Mouse (Mus musculus) spleen, adult 18-20 months (tissue): ENCODE results near the gene Pkn3.
"Not testable (repeated sequence)": the region's sequence is repeated elsewhere in the genome, so short reads cannot be mapped to it uniquely, and the experiment has no call there.

Source experiments
- DNase-seq, 2 experiments: peaks; one replicate each; pipeline ENCODE4 v3.0.0; 2022; ENCODE audit warnings: mixed read lengths in 2 of 2

Gene Pkn3

DNA sequence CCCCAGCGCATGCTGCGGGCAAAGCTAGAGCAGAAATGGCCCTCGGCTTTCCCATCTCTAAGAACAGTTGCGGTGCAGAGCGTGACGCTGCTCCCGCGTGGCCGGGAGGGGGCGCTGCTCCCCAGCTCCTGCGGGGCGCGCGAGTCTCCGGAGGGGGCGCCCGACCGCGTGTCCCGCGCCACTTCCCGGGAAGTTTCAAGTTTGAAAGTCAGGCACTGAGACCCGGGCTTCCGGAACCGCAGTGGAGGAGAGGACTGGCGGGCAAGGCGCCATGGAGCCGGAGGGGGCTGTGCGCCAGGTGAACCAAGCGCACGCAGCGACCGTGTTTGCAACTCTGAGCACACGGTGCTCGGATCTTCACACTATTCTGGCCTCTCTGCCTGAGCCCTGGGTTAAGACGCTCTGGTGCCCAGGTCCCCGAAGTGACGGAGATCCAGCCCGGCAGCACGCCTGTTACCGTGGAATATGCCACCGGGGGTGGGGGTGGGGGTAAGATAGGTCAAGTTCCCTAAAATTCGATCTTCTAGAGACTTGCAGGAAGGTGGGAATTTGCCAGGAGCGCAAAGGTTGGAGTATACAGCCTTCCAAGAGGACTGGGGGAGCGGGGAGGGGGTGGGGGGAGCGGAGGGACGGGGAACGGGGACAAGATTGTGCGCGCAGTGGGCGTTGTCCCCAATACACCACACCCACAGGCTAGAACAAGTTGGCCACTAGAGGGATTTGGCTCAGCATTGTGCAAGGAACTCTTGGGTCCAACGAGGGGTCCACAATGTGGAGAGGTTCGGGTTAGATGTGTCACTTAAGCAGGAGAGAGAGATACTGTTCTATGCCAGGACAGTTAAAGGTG, at the start of gene Pkn3:
Pkn3 (plus strand) TSS at position 183 of the 847 bp plus-strand sequence.
- DNase-seq, result peak; percentile 63 to 83

DNA sequence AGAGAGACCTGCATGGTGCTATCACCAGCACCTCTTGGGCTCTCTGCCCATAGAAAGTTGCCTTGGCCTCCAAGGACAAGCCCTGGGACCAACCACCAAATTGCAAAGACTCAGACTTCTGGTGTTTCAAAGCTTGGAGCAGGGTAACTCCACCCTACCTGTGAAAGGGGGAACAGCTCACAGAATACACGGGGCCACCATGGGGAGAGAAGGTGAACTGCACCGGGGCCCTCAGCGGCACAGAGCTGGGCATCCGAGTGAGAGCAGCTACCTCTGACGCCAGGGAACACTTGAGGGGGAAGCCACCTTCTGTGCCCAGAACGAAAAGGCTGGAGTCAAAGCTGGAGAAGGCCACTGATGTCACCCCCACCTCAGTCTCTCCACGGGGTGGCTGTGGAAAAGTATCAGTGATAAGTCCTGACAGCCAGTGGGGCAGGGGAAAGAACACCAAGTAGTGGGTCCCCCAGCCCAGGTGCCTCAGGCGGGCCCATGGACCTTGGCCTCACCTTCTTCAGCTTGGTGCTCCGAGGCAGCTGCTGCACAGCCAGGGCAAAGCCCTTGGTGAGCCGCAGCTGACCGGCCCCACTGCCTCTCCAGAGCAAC, 45.1 kb upstream of the Pkn3 start:
- no peak for DNase-seq

- no peak for DNase-seq
Observed at GRCm38 (mm10) chr2:30032957-30033356, 44.5 kb upstream of the Pkn3 start.

DNA sequence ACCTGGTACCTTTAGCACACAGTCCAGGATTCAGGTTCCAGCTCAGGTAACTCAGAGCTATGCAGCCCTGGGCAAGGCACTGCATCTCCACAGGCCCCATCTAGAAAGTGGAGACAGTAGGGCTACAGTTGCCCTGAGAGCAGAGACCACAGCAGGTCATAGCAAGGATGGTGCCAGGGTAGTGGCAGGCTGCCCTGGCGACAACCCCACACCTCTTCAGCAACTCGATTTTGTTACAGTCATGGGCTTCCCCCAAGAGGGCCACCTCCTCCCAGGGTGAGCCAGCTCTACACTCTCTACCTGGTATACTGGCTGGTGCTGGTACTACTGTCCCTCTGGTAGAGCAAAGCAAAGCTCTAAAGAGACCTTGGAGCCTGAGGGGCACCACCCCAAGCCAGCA, 39.7 kb upstream of the Pkn3 start:
- DNase-seq, result no peak

DNA sequence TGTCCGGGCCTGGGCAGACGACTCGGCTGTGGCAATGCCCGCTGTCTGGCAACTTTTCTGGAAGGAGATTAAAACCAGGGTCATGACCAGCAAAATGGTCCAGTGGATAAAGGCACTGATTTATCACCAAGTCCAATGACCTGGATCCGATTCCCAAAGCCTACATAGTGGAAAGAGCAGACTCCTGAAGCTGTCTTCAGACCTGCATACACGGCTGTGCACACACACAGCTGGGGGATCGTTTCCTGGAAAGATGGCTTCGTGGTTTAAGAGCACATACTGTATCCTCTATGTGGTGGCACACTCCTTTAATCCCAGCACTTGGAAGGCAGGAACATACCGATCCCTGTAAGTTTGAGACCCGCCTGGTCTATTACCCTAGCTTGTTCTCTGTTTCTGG, 39.1 kb upstream of the Pkn3 start:
- DNase-seq, result no peak

- DNase-seq, result no peak
Observed at GRCm38 (mm10) chr2:30039687-30040086, 37.8 kb upstream of the Pkn3 start.

GRCm38 (mm10) chr2:30042445-30042844, 35.0 kb upstream of the Pkn3 start:
- peak; percentile 65 to 87 for DNase-seq

- no peak for DNase-seq
Observed at GRCm38 (mm10) chr2:30044550-30044949, 32.9 kb upstream of the Pkn3 start.

GRCm38 (mm10) chr2:30047127-30047526, 30.4 kb upstream of the Pkn3 start:
- DNase-seq, result no peak

- no peak for DNase-seq
Observed at GRCm38 (mm10) chr2:30048101-30048501, 29.4 kb upstream of the Pkn3 start.

- DNase-seq, result peak; percentile 94 to 98
Observed at GRCm38 (mm10) chr2:30048699-30049388, 28.6 kb upstream of the Pkn3 start, which contains the start of gene Wdr34. Gene Wdr34, minus strand, starts transcription at chr2:30048881.

DNA sequence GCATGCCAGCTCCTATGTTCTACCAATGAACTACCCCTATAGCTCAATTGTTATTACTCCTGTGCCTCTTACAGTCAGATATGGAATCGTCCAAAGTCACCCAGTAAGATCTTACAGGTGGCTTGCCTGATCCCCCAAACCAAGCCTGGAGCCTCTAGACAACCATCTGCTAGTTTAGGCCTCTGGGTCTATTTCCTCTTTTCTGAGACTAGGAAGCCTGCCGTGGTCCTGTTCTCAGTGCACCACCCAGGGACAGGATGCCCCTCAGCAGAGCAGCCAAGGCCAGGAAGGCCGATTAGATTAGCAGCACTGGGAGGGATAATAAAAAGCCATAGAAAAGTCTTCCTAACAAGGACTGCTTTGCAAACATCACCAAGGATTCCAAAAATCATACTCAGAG, 27.7 kb upstream of the Pkn3 start:
- no peak for DNase-seq

GRCm38 (mm10) chr2:30051992-30052761, 25.3 kb upstream of the Pkn3 start:
- no peak for DNase-seq

GRCm38 (mm10) chr2:30055310-30055709, 22.2 kb upstream of the Pkn3 start:
- DNase-seq, result not testable (repeated sequence)

- DNase-seq, result no peak
Observed at GRCm38 (mm10) chr2:30056736-30057135, 20.7 kb upstream of the Pkn3 start.

DNA sequence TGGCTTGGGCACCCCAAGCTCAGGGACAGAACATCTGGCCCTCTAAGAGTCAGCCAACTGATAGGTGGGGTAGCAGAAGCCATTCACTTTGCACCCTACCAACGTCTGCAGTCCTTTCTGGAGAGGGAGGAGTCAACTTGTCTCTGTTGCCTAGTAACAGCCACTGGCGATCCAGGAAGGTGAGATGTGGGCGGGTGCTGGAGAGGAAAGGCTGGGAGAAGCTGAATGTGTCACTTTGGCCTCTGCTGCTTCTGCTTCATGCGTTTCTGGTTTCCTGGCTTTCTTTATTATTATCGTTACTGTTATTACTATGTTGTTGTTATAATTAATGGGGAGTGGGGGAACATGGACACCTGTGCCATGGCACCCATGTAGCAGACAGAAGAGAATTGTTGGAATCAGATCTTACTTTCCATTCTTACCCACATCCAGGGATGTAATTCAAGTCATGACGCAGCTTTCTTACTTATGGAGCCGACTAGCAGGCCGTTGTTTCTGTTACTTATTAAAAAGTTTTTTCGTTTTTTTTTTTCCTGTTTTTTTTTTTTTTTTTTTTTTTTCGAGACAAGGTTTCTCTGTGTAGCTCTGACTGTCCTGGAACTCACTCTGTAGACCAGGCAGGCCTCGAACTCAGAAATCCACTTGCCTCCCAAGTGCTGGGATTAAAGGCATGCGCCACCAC, 20.1 kb upstream of the Pkn3 start, which contains the start of gene Set:
Set (plus strand) TSS at position 156 of the 682 bp plus-strand sequence.
- no peak for DNase-seq

DNA sequence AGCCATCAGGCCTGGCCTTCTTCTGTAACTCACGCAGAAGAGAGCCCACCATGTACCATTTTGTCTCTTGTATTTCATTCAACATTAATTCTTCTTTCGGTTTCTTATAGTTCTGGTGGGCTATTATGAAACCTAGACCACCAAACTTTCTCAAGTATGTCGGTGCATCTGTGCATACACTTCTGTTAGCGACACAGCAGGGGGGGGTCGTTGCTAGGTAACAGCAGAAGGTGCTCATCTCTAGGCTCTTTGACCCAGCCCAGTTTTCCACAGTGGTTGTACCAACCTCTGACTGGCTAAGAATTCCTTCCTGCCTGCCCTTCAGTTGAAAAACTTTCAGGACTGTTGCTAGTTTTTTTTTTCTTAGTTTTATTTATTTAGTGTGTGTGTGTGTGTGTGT, 19.1 kb upstream of the Pkn3 start:
- DNase-seq, result no peak

GRCm38 (mm10) chr2:30061215-30062166, 16.0 kb upstream of the Pkn3 start:
- DNase-seq, result peak; percentile 45

DNA sequence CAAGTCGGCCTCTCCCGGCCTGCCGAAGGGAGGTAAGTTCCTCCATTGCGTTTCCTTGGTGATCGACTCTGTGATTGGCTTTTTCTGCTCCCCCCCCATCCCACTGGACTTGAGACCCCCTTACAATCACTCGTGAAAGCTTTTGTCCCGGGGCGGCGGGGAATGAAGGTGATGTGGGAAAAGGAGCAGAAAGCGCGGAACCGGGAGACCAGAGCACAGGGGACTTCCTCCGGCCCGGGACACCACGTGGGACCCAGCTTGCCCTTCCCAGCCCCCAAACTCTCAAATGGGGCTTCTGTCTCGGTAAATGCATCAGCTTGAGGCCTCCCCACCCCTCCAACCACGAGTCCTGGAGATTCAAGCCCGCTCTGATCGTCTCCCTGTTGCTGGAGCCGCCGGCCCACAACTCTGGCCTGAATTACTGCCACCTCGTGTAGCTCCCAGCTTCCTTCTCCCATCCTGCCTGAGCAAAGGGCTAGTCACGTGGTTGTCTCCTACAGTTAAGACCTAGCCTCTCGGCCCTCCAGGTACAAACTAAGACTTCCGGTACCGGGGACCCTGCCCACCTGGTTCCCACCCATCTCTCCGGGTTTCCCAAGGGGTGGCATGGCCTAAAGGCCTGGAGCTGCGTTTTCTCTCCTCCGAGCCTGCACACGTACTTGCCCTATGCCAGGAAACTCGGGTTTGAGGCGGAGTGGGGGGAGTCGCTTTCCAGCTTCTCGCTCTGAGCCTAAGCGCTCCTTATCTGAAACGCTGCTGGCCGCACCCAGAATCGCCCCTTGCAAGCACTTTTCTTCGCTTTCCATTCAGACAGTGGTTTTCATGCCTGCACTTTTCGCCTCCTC, 15.0 kb upstream of the Pkn3 start:
- peak; percentile 40 to 61 for DNase-seq

DNA sequence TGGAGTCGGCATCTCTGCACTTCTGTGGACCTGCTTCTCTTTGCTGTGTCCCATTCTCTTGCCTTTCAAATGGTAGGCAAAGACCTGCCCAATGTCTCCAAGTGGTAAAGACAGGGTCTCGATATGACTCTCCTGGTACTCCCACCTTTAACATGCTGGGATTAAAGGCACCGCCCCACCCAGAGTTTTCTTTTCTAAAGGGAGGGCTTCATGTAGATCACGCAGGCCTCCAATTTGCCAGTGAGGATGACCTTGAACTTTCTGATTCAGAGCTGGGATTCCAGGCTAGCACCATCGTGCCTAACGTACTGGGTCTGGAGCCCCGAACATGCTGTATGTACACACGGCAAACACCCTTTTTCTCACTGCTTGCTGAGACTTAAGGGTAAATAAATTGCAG, 14.2 kb upstream of the Pkn3 start:
- no peak for DNase-seq
